In genomic region chr6:48840371-48840969, GRCm38 (mm10) we compare ENCODE assay signal across 8 mouse cellular contexts. TPM values are rescaled to one million over a fixed set of nuclear protein-coding genes. Genes with fewer than 3 reads are reported as not detected.
DNase-seq lines count a peak whose midpoint lies in the region; ATAC-seq and TF ChIP-seq lines count a peak whose summit lies in the region.

Gene Tmem176a (plus strand): TSS chr6:48840919.

- ATAC-seq in forebrain, postnatal 0 days: peak; percentile 32
- ATAC-seq in hindbrain, embryonic 11.5 days (ENCODE audit: low FRiP score): peak; percentile 20; the same call in 1 of the 2 replicates
- ATAC-seq in stomach, postnatal 0 days (ENCODE audit: low FRiP score, low TSS enrichment): peak; percentile 19

- 17% methylated on average over 7 of the region's 7 CpGs for WGBS in forebrain, postnatal 0 days
- 47% methylated on average over 7 of the region's 7 CpGs for WGBS in hindbrain, embryonic 11.5 days
- 3% methylated on average over 7 of the region's 7 CpGs for WGBS in stomach, postnatal 0 days

- H3K4me1 ChIP-seq in forebrain, postnatal 0 days (ENCODE audit: insufficient read depth): peaks cover 19% of the 10 kb centered on the region; the same call in 1 of the 2 replicates
- peaks cover 5% of the 10 kb centered on the region; the same call in 1 of the 2 replicates for H3K4me1 ChIP-seq in hindbrain, embryonic 11.5 days (replicated peaks; ENCODE audit: control insufficient read depth, insufficient read depth, low read length)
- H3K4me1 ChIP-seq in megakaryocyte, embryonic 14.5 days: peaks cover 29% of the 10 kb centered on the region
- H3K4me1 ChIP-seq in stomach, postnatal 0 days (replicated peaks; ENCODE audit: control insufficient read depth, insufficient read depth): peaks cover 5% of the 10 kb centered on the region

- H3K27me3 ChIP-seq in forebrain, postnatal 0 days (ENCODE audit: insufficient read depth, low read length): no peaks in the 10 kb centered on the region
- no peaks in the 10 kb centered on the region for H3K27me3 ChIP-seq in hindbrain, embryonic 11.5 days (ENCODE audit: control insufficient read depth, insufficient read depth, low read length)
- peaks cover 30% of the 10 kb centered on the region for H3K27me3 ChIP-seq in megakaryocyte, embryonic 14.5 days (replicated peaks)
- no peaks in the 10 kb centered on the region for H3K27me3 ChIP-seq in stomach, postnatal 0 days (ENCODE audit: control insufficient read depth, insufficient read depth, low read length)

- no peak for TF ChIP-seq EP300 in stomach, postnatal 0 days (optimal IDR thresholded peaks at IDR 0.05)

- peak within 1 kb of the TSS; percentile 46 for H3K9ac ChIP-seq in forebrain, postnatal 0 days
- H3K9ac ChIP-seq in hindbrain, embryonic 11.5 days (ENCODE audit: low read depth, low read length): peak within 1 kb of the TSS; percentile 31; the same call in 1 of the 2 replicates
- H3K9ac ChIP-seq in stomach, postnatal 0 days (ENCODE audit: low read length): peak within 1 kb of the TSS; percentile 75

- H3K27ac ChIP-seq in forebrain, postnatal 0 days (ENCODE audit: low read depth, low read length): peak within 1 kb of the TSS; percentile 73
- 0 out of 2 replicates have a peak within 1 kb of the TSS, but pooled peaks have one; percentile 18 for H3K27ac ChIP-seq in hindbrain, embryonic 11.5 days (ENCODE audit: low read depth, low read length)
- peak within 1 kb of the TSS; percentile 95 for H3K27ac ChIP-seq in stomach, postnatal 0 days (replicated peaks)

- TF ChIP-seq CTCF in forebrain, postnatal 0 days (IDR thresholded peaks at IDR 0.05; ENCODE audit: low read depth): no peak
- TF ChIP-seq CTCF in stomach, postnatal 0 days (IDR thresholded peaks at IDR 0.05; ENCODE audit: low read depth): no peak

- H3K36me3 ChIP-seq in forebrain, postnatal 0 days (ENCODE audit: insufficient read depth): no peaks in the 10 kb centered on the region
- H3K36me3 ChIP-seq in hindbrain, embryonic 11.5 days (ENCODE audit: control insufficient read depth, insufficient read depth, low read length): no peaks in the 10 kb centered on the region
- peaks cover under 1% of the 10 kb centered on the region for H3K36me3 ChIP-seq in megakaryocyte, embryonic 14.5 days (replicated peaks; ENCODE audit: low read length)
- H3K36me3 ChIP-seq in stomach, postnatal 0 days (ENCODE audit: control insufficient read depth, insufficient read depth, low read length): peaks cover 17% of the 10 kb centered on the region

- peak; percentile 22 to 41 for DNase-seq in cerebellum, postnatal 25 days
- DNase-seq in cerebellum, adult 11 months: no peak
- DNase-seq in adrenal gland, postnatal 10 days: peak; percentile 65
- DNase-seq in forebrain, postnatal 0 days: peak; percentile 50
- peak; percentile 38 for DNase-seq in hindbrain, embryonic 11.5 days (ENCODE audit: low spot score)
- DNase-seq in left cerebral cortex, postnatal 36 days (ENCODE audit: low spot score in 2 of 2): no peak
- DNase-seq in stomach, postnatal 0 days (ENCODE audit: low spot score): peak; percentile 56

- intact Hi-C loops in left cerebral cortex, postnatal 36 days (cut with DNase I): no loop called here

- no peaks in the 10 kb centered on the region for H3K9me3 ChIP-seq in forebrain, postnatal 0 days (ENCODE audit: low read length)
- H3K9me3 ChIP-seq in hindbrain, embryonic 11.5 days (ENCODE audit: control insufficient read depth, low read length): no peaks in the 10 kb centered on the region
- H3K9me3 ChIP-seq in megakaryocyte, embryonic 14.5 days: no peaks in the 10 kb centered on the region
- H3K9me3 ChIP-seq in stomach, postnatal 0 days (ENCODE audit: control insufficient read depth, low read length): no peaks in the 10 kb centered on the region

- H3K4me3 ChIP-seq in forebrain, postnatal 0 days (ENCODE audit: low read depth, low read length): peak within 1 kb of the TSS; percentile 32
- H3K4me3 ChIP-seq in hindbrain, embryonic 11.5 days (ENCODE audit: low read depth, low read length): peak within 1 kb of the TSS; percentile 22
- H3K4me3 ChIP-seq in megakaryocyte, embryonic 14.5 days (replicated peaks): peak within 1 kb of the TSS; percentile 62
- H3K4me3 ChIP-seq in stomach, postnatal 0 days (ENCODE audit: low read depth, low read length): peak within 1 kb of the TSS; percentile 54

- peak within 1 kb of the TSS; percentile 48 for H3K4me2 ChIP-seq in forebrain, postnatal 0 days (ENCODE audit: low read depth)
- H3K4me2 ChIP-seq in hindbrain, embryonic 11.5 days (replicated peaks; ENCODE audit: low read depth, low read length): peak within 1 kb of the TSS; percentile 4
- peak within 1 kb of the TSS; percentile 89 for H3K4me2 ChIP-seq in stomach, postnatal 0 days (replicated peaks; ENCODE audit: low read depth)

RNA-seq across cellular contexts. Expression of gene Tmem176a, which starts in this region (rescaled TPM):
- 100 to 1,000 TPM; 138 to 148 TPM for total RNA-seq in adrenal gland, postnatal 10 days (2021)
- total RNA-seq in forebrain, postnatal 0 days (2014; rRNA removed): 15.4 and 19.7 TPM in 2 replicates
- polyA plus RNA-seq in forebrain, postnatal 0 days (2015; fragmentation: Nextera tagmentation; extraction: Ambion mirVana): 18.3 and 24.5 TPM in 2 replicates
- 25.7 and 26.0 TPM in 2 replicates for polyA plus RNA-seq in hindbrain, embryonic 11.5 days (2014; fragmentation: Nextera tagmentation; extraction: Ambion mirVana)
- 10 to 100 TPM; 29.4 to 31.1 TPM for total RNA-seq in left cerebral cortex, postnatal 36 days (2021)
- polyA plus RNA-seq in megakaryocyte, embryonic 14.5 days (2012; ENCODE audit: insufficient read depth, low replicate concordance): 9.7 and 62.7 TPM in 2 replicates
- 131 and 134 TPM in 2 replicates for polyA plus RNA-seq in stomach, postnatal 0 days (2015; fragmentation: Nextera tagmentation; extraction: Ambion mirVana)

Comparison
In these comparisons a context has a peak if more than half of its experiments do, and no peak if none do; other contexts are left out.
1. DNase-seq: peak in cerebellum, postnatal 25 days (2 of 2), adrenal gland, postnatal 10 days (single experiment), forebrain, postnatal 0 days (single experiment), hindbrain, embryonic 11.5 days (single experiment) and stomach, postnatal 0 days (single experiment); none in cerebellum, adult 11 months (single experiment) and left cerebral cortex, postnatal 36 days (0 of 2).
2. H3K27ac ChIP-seq: peak in every context shown above with its lines; median percentile 95 in stomach, postnatal 0 days; 73 in forebrain, postnatal 0 days; 18 in hindbrain, embryonic 11.5 days.
3. H3K4me2 ChIP-seq: peak in every context shown above with its lines; median percentile 89 in stomach, postnatal 0 days; 48 in forebrain, postnatal 0 days; 4 in hindbrain, embryonic 11.5 days.
4. Peak in every context shown above with its lines, with median percentiles within 50 percentile points of each other: ATAC-seq, H3K4me3 ChIP-seq and H3K9ac ChIP-seq.